Mouse (Mus musculus) G1E-ER4 (cell line): ENCODE data around the gene 1700015G11Rik. TPM values are rescaled to one million over a fixed set of nuclear protein-coding genes. Genes with fewer than 3 reads are reported as not detected.

Source experiments
- GATA1 ChIP-seq: IDR thresholded peaks from one replicate; pipeline ENCODE4 v1.8.0; 2012; ENCODE audit warnings: low read length, inconsistent platforms
- polyA plus RNA-seq: library from polyadenylated mRNA; stranded (reverse); fragments of >175 nt; gene quantifications from 2 replicates; pipeline ENCODE4 v1.2.3, GENCODE M21; 2012

Gene 1700015G11Rik
- polyA plus RNA-seq, 1 experiment, result not detected

- no peak for TF ChIP-seq GATA1
These were observed 40.3 kb downstream of the 1700015G11Rik start for GRCm38 (mm10) chr7:51975181-51975580.

DNA sequence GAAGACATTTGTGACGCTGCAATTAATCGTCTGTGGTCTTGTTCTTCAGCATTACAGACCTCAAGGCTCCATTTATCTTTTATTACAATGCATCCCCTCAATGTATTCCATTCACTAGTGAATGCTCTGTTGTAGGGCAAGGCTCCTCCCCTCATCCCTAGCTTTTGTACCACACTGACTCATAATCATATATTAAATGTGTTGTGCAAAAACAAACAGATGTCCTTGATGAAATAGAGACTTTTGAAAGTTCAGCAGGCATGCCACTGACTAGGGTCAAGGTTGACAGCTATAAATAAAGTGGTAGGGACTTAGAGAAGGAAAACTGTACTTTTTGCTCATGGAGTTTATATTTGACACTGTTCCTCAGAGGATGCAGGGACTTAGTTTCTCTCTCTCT lies 42.0 kb downstream of the 1700015G11Rik start:
- no peak for TF ChIP-seq GATA1

- TF ChIP-seq GATA1, result no peak
These were observed 42.4 kb downstream of the 1700015G11Rik start for GRCm38 (mm10) chr7:51973091-51973490.

DNA sequence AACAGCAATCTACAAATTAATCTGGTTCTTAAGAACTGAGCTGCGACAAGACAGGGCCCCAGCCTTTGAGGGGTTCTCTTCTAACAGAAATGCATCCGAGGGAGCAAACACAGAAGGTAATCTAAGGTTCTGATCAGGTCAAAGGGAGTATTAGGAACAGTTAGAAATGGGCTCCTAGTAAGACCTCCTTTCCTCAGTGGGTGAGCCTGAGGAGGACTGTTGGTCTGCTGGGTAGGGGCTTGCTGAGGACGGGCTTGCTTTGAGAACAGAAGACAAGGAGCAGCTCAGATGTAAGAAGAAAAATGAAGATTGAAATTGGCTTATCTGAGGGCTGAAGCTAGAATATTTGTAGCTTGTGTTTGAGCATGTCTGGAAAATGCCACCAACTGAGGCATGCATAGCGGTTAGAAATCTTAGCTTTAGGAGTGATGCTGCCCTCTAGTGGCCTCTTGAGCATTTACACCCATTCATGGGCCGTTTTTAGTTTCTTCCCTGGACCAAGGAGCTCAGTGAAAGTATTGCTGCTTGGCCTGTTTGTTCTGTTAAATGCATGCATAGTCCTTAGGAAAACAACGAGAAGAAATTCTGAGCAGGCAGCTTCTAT lies 43.2 kb downstream of the 1700015G11Rik start:
- TF ChIP-seq GATA1, result no peak

GRCm38 (mm10) chr7:51969379-51969778 lies 46.1 kb downstream of the 1700015G11Rik start:
- no peak for TF ChIP-seq GATA1

GRCm38 (mm10) chr7:51967581-51967980 lies 47.9 kb downstream of the 1700015G11Rik start:
- no peak for TF ChIP-seq GATA1

DNA sequence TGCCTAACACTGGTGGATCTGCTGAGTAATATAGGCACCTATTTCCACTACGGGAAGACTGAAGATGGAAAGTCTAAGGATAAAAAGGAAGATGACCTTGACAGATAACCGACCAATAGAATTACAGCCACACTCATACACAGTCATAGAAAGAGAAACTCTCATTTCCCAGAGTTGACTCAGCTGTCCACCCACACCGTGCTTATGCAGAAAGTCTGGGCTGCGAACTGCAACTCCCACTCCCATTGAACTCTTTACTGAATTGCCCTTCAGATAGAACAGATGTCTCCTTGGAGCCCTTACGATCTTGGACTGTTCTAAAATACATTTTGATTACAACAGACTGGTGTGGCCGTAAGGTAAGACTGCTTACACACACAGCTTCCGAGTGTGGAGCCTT lies 50.8 kb downstream of the 1700015G11Rik start:
- TF ChIP-seq GATA1, result no peak

DNA sequence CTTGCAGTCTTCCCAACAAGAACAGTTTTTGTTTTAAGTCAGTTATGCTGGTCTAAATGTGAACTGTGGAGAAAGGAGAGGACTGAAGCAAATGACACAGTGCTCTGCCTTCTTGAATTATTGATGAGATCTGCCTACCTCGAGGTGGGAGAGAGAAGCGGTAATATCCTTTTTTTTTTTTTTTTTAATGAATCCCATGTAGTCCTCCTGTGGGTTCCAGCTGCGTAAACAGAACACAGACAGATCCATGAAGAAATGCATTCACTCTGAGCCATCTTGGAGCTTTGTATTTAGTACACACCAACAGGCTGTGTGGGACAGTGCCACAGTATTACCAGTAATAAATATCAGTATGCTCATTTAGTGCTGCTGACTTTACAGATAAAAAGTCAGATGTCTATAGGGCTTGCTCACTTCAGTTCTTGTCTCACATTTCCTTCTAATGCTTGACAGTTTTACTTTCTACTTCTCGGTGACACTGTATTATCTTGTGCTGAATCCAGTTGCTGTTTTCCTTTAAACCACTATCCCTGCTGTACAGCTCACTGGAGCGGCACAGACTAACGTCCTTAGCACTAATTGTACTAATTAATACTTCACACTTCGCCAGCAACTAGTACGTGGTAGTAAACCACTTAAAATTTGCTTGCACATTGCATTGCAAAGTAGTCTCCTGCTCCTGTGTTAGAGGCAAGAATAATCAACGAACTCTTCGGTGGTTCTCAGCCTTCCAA lies 53.1 kb downstream of the 1700015G11Rik start:
- TF ChIP-seq GATA1, result no peak

Other genes with a start within 250 kb of the 1700015G11Rik start
- 1.0 and 2.7 TPM in 2 replicates for gene Gas2, start 153.7 kb downstream of the 1700015G11Rik start, polyA plus RNA-seq
- gene Fancf, start 153.5 kb downstream of the 1700015G11Rik start, polyA plus RNA-seq, result 19.1 and 24.4 TPM in 2 replicates
- gene Svip, start 9.7 kb downstream of the 1700015G11Rik start, polyA plus RNA-seq, result 43.9 and 50.1 TPM in 2 replicates